Comparison of ENCODE assay signal across 18 mouse cellular contexts in genomic region chr13:99316366-99316765, GRCm38 (mm10). TPM values are rescaled to one million over a fixed set of nuclear protein-coding genes. Genes with fewer than 3 reads are reported as not detected.
A peak's percentile ranks its signal among the peaks of the same experiment; 100 is the strongest.
DNase-seq lines count a peak whose midpoint lies in the region; TF ChIP-seq lines count a peak whose summit lies in the region.
"Had no signal": no experiment of that assay in that cellular context is flagged by ENCODE, and none has a peak within 500 bp of the region (broad histone marks: within the 10 kb centered on the region; RNA-seq: fewer than 3 reads in every experiment).

No protein-coding gene starts in this region.

- no peak overlapping the region for H3K4me3 ChIP-seq in heart, embryonic 10.5 days
- no peak overlapping the region for H3K4me3 ChIP-seq in testis, adult 2 months (ENCODE audit: control insufficient read depth, low read depth, low read length)
- H3K4me3 ChIP-seq: embryonic facial prominence, embryonic 10.5 days; embryonic facial prominence, embryonic 15.5 days; forebrain, embryonic 12.5 days; hindbrain, embryonic 13.5 days; midbrain, embryonic 13.5 days; neural tube, embryonic 13.5 days had no signal

- H3K27ac ChIP-seq in heart, embryonic 10.5 days, result 0 out of 2 replicates have a peak overlapping the region, but pooled peaks have one; percentile 22
- H3K27ac ChIP-seq in testis, adult 2 months (ENCODE audit: control insufficient read depth, insufficient read depth, low read depth, low read length), result peak overlapping the region; percentile 1; the same call in 1 of the 2 replicates
- H3K27ac ChIP-seq: embryonic facial prominence, embryonic 10.5 days; embryonic facial prominence, embryonic 15.5 days; forebrain, embryonic 12.5 days; hindbrain, embryonic 13.5 days; liver, embryonic 14.5 days; macrophage; midbrain, embryonic 13.5 days; neural tube, embryonic 13.5 days had no signal

- H3K9me3 ChIP-seq in heart, embryonic 10.5 days, result no peaks in the 10 kb centered on the region
- H3K9me3 ChIP-seq: embryonic facial prominence, embryonic 10.5 days; embryonic facial prominence, embryonic 15.5 days; forebrain, embryonic 12.5 days; G1E; hindbrain, embryonic 13.5 days; midbrain, embryonic 13.5 days; neural tube, embryonic 13.5 days had no signal

- intact Hi-C loops in heart, postnatal 25 days (cut with DNase I), result loop anchor here (2.0 to 5.0 kb wide), 2 partner anchors 74 to 146 kb away; no protein-coding TSS in a partner anchor

- H3K4me1 ChIP-seq in heart, embryonic 10.5 days, result no peaks in the 10 kb centered on the region; the same call in 1 of the 2 replicates
- H3K4me1 ChIP-seq in testis, adult 2 months (ENCODE audit: control insufficient read depth, insufficient read depth, low read length), result no peaks in the 10 kb centered on the region; the same call in 1 of the 2 replicates
- H3K4me1 ChIP-seq: embryonic facial prominence, embryonic 15.5 days; forebrain, embryonic 12.5 days; hindbrain, embryonic 13.5 days; midbrain, embryonic 13.5 days; neural tube, embryonic 13.5 days had no signal

- peaks cover 24% of the 10 kb centered on the region for H3K36me3 ChIP-seq in heart, embryonic 10.5 days
- no peaks in the 10 kb centered on the region; the same call in 1 of the 2 replicates for H3K36me3 ChIP-seq in testis, adult 2 months (ENCODE audit: control insufficient read depth, insufficient read depth, low read length)

- peak; percentile 38 for DNase-seq in adrenal gland, adult 2 months
- DNase-seq in adrenal gland, postnatal 25 days, result no peak
- DNase-seq in heart, embryonic 10.5 days (ENCODE audit: low spot score), result no peak
- DNase-seq in heart, postnatal 25 days (ENCODE audit: low spot score), result no peak
- no peak for DNase-seq in testis, postnatal 14 days (ENCODE audit: low spot score)
- no peak for DNase-seq in embryo, embryonic 10.5 days (ENCODE audit: low spot score)
- DNase-seq: liver; thymus, adult 18-20 months had no signal

- WGBS in heart, embryonic 10.5 days, result 91% methylated on average over 6 of the region's 6 CpGs

- no peaks in the 10 kb centered on the region for H3K27me3 ChIP-seq in heart, embryonic 10.5 days (ENCODE audit: insufficient read depth, poor library complexity, severe bottlenecking)
- H3K27me3 ChIP-seq in testis, adult 2 months (ENCODE audit: control insufficient read depth, insufficient read depth, low read length), result no peaks in the 10 kb centered on the region
- H3K27me3 ChIP-seq: embryonic facial prominence, embryonic 15.5 days; forebrain, embryonic 12.5 days; hindbrain, embryonic 13.5 days; midbrain, embryonic 13.5 days; neural tube, embryonic 13.5 days had no signal

- no peak for TF ChIP-seq CTCF in testis, adult 2 months (IDR thresholded peaks at IDR 0.05; ENCODE audit: control insufficient read depth, insufficient read depth, insufficient replicate concordance, low read depth, low read length)

- no peak for TF ChIP-seq POLR2A in testis, adult 2 months (IDR thresholded peaks at IDR 0.05; ENCODE audit: control insufficient read depth, low read depth, low read length)

RNA-seq across cellular contexts. Expression of gene Ptcd2, which starts 28.1 kb away (rescaled TPM):
- total RNA-seq in adrenal gland, adult 2 months (2021), result 10 to 100 TPM; 30.8 to 39.7 TPM
- 10.0 and 15.0 TPM in 2 replicates for polyA plus RNA-seq in adrenal gland, adult 2 months (2012; rRNA removed)
- total RNA-seq in adrenal gland, postnatal 25 days (2021), result 40.8 and 41.1 TPM in 2 replicates
- 57.9 and 60.2 TPM in 2 replicates for polyA plus RNA-seq in heart, embryonic 10.5 days (2016; fragmentation: Nextera tagmentation; extraction: Ambion mirVana)
- 10 to 100 TPM; 49.9 to 51.6 TPM for total RNA-seq in heart, postnatal 25 days (2021)
- 12.0 and 12.7 TPM in 2 replicates for polyA plus RNA-seq in testis, adult 2 months (2012; rRNA removed)

RNA-seq across cellular contexts. Expression of gene Mrps27, which starts 28.2 kb away (rescaled TPM):
- 10 to 100 TPM; 45.6 to 54.2 TPM for total RNA-seq in adrenal gland, adult 2 months (2021)
- 13.8 and 20.6 TPM in 2 replicates for polyA plus RNA-seq in adrenal gland, adult 2 months (2012; rRNA removed)
- total RNA-seq in adrenal gland, postnatal 25 days (2021), result 44.0 and 49.5 TPM in 2 replicates
- polyA plus RNA-seq in heart, embryonic 10.5 days (2016; fragmentation: Nextera tagmentation; extraction: Ambion mirVana), result 93.6 and 96.0 TPM in 2 replicates
- 10 to 100 TPM; 49.1 to 49.8 TPM for total RNA-seq in heart, postnatal 25 days (2021)
- 6.1 and 8.5 TPM in 2 replicates for polyA plus RNA-seq in testis, adult 2 months (2012; rRNA removed)
